Mouse (Mus musculus): ENCODE measurements around the gene Pcsk2.

Pcsk2 gene

DNA sequence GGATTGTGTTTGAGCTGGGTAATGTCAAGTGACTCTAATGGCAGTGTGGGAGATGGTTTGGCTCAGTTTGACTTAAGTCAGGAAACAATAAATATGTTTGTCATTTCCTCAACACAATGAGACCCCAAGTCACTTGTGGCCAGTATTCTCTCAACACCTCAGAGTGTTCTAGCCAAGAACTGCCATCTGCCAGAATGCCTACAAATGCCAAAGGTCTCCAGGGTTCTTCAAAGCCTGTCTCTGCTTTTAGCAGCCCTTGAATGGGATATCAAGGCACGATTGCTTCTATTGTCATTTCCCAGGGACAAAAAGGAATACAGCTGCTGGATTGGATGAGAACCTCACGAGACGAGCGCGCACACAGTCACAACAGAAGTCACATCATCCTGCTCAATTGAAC, 100.0 kb downstream of the Pcsk2 start:
- no peak for DNase-seq

DNA sequence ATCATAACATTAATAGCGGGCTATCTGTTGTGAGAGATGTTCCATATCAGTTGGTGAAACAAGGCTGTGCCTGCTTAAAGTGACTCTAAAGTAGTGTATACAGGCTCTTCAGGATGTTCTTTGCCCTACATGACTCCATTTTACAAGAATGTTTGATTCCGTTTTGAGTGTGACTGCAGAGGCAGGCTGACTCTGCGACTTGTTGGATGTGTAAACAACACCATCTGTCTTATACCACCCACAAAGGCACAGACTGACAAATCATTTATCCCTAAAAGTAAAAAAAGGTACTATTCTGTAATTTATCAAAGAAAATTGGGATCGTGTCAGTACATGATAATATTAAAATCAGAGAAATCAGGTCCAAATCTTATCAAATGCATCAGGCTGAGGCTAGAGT, 108.7 kb downstream of the Pcsk2 start:
- DNase-seq, result no peak

DNA sequence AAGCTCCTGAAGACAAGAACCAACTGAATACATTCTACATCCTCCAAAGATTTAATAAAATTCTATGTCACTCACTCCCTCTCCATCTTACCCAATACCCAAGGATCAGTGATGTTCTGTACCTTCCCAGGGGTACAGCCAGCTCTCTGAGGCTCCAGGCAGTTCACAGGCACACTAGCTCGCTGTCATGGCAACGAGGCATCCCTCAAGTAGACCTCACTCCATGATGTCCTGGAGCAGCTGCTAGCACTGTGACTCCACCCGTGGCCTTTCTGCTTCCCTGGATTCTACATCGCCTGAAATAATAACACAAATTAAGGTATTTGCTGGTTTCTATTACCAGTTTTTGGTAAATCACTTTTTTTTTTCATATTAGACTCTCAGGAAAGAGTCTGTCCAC, 111.0 kb downstream of the Pcsk2 start:
- no peak for DNase-seq

DNA sequence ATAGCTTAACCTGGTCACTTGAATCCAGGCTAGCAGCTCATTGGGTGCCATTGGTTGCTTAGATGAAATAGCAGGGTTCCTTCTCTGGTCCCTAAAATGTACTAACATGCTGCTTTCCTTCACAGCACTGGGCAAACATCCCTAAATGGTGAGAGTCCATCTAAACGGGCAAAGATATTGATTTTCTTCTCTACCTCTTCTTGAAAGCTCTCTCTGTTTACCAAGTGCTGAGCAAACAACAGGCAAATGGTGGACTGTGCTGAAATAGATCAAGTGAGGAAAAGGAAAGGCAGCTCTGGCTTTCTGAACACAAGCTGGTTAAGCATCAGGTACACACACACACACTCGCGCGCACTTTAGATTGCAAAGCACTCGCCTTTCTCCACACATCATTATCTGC, 120.8 kb downstream of the Pcsk2 start:
- DNase-seq, result no peak

DNA sequence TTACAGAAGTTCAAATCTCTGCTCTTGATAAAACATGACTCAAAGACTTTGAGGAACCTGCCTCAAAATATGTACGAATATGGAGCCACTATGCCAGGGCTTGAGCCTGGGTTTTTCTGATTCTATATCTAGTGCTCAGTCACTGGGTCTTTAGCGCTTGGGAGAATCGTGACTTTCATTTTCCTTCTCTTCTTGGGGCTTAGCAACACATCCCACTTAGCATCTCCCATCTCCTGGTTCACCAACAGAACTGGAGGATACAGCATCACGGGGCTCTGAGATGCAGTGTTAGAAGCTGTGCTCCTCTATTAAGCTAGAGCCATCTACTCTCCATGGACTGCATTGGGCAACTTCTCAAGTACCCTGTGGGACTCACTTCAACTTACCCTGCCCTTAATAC, 131.9 kb downstream of the Pcsk2 start:
- DNase-seq, result no peak

DNA sequence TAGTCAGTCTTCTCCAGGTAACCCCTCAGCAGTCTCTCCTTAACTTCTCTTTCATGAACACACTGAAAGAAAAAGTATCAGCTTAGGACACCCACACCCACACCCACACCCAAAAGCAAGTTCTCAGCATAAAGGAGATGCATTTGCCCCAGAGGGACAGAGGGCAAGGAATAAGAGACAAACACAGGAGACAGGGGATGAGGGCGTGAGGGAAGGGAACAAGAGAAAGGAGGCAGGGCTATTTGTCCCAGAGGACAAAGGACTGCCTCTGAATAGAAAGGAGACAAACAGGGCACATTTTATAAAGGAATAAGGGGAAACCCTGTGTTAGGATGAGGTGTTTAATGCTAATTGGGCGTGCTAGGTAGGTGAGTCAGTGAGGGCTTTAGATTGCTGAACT, 133.6 kb downstream of the Pcsk2 start:
- no peak for DNase-seq

DNA sequence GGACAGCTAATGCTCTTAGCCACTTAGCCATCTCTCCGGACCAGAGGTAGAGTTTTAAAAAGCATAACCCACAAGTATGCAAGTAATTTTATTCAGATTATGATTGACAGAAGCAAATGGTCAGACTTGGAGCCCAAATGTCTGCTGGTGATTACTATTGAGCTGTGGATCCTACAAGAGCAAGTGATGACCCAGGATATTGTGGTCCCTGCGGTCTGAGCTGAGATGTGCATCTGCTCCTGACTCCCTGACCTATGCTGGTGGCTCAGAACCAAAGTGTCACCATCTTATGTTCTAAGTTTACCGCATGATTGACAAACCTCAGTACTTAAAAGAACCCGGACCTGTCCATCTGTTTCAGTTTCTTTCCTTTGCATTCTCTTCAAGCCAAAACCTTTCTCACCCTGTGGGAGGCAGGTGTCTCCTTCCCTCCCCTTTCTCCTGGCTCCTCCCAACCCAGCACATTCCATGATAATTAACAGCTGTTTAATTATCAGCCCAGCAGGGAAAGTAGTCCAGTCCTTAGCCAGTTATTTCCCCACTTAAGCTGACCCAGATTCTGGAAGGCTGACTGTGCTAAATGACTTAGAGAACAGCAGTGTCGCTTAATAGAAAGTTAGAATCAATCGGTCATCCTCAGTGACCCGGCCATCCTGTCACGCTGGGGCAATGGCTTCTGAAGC, 136.1 kb downstream of the Pcsk2 start:
- DNase-seq, result peak; percentile 60 to 70

DNA sequence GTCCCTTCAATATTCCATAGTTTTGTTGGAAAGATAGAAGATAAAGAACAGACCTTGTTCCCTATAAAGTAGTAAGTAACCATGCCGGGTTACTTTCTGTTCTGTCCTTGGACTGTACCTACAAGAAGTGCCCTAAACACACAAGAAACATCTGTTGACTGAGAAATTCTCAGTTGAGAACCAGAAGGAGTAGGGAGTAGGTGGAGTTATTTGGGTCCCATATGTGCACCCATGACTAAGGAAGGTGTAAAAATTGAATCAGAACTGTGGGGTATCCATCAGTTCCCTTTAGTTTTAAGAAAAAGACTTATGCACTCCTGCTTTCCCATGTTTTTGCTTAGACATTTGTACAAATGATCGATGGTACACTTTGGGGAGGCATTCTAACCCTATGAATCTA, 137.6 kb downstream of the Pcsk2 start:
- DNase-seq, result no peak

DNA sequence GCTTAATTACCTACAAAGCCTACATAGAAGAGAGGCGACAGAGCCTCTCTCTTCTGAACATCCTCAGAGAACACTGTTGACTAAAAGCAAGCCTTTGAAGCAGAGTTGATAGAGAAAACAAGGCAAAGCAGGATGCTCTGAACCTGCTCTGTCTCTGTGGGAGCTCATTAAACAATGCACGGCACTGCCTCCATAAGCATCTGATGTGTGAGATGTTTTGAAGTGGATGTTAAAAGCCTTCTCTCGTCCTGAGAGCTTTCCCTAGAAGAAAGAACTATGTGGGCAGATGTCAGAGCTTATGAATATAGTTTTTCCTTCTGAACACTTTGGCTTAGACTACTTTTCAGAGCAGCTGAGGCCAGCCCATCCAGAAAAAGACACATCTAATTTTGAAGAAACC, 145.3 kb downstream of the Pcsk2 start:
- DNase-seq, result no peak

DNA sequence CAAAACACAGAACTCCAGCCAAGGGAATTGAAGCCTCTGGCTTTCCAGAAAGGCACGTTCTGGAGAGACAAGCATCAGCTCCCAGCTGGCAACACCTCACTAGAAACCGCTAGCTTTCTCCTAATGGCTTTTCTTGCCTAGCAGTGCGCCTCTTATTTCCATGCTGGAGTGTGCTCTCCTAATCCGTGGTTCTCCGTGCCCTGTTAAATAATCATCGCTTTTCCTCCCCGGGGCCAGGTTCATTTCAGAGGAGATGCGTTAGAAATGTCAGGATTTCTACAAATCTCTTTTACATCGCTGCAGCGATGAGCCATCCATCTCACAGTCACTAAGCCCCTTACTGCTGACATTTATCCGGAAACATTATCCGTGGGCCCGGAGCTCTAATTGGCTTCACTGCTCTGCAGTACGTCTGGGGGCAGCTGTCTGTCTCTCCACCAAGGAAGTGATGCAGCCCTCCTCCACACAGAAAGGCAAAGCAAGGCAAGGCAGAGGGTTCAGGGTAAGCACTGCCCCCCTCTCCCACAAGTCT, 150.1 kb downstream of the Pcsk2 start:
- no peak for DNase-seq

DNA sequence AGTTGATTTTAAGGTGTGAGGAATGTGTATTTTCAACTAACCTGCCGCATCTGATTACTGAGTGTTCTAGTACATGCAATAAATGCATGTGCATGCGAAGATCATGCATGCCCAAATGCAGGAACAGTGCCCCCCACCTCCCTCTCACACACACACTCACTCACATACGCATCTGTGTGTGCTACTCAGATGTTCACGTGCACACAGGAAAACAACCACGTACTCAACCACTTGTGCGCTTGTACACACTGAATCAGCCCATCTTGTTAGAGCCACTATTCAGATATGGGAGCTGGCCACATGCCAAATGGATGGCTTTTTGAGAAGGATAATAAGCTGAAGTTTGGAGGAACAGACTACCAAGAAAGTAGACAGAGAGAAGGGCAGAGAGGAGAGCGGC, 150.7 kb downstream of the Pcsk2 start:
- no peak for DNase-seq

DNA sequence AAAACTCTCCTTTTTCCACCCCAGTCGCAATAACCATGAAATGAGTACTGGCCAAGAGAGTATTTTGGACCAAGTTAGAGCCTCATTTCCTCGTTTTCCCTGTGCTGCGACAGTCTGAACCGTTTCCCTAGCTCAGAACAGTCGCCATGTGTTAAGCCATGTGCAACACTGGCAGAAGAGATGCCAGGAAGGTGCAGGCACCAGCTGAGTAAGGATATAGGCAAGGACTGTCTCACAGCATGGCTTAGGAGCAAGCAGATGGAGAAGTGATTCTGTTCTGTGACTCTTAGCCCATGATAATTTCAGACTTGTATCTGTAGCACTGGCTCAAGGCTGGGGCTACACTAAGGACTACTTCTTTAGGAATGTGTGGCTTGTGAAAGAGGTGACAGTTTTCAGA, 155.2 kb downstream of the Pcsk2 start:
- no peak for DNase-seq

DNA sequence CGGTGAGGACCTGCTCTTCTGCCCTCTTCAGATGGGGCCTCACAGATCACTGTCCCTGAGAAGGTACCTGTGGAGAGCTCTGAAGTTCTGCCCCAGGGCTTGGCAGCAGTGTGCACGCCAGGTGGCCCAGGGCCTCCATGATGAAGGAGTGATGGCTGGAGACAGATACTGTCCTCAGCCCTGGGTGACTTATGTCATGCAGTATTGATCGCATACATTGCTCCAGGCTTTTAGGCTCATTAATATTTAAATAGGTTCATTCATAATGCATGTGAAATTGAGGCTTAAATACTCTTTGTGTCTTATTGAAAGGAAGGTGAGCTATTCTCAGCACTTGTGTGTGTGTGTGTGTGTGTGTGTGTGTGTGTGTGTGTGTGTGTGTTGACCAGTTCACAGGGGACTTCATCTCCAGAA, 157.0 kb downstream of the Pcsk2 start:
- DNase-seq, result no peak

DNA sequence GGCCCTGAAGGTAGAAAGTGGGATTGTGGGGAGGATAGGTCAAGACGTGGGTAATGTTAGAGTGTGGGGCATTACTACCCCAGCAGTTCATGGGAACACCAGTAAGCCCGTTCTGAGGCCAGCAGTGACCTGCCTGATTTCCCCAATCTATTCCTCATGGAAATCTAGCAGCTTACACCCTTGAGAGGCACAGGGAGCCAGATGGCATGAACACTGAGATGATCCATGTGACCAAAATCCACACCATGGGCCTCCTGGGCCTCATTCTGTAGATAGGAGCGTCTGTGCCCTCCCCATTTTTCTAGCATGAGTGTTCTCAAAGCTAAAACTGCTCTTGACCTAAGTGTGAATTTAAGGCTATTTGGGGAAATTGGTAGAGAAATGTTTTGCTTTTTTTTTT, 162.2 kb downstream of the Pcsk2 start:
- no peak for DNase-seq

DNA sequence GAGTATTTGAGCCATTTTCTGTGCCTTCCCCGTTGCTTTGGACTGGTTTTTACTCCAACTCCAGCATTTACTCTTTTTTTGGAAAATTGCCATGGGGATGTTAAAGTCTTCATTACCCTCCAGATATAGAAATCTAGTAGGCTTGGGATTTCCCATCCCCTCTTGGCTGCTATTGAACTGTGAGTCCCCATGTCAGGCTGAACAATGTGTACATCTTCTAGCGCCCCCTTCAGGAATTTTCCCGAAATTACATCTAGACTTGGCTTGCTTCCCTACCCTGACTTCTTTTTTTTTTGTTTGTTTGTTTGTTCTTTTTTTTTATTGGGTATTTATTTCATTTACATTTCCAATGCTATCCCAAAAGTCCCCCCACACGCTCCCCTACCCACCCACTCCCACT, 163.3 kb downstream of the Pcsk2 start:
- peak in 1 of 2 experiments; percentile 4 for DNase-seq

DNA sequence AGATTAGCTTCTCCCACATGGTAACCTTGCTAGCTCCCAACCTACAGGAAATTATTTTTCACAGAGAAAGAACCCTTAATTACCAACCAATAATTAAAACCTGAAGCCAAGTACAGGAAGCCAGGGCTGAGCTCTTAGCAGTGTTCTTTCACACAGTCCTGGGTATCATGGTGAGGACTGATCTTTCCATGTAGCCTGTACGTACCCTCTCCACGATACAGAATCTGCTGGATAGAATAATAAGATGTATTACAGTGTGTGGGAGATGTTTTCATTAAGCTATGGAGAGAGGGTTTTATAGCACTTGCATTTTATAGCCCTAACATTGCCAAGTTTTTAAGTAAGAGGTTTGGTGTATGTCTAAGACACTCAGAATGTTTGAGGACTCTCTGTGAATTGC, 164.0 kb downstream of the Pcsk2 start:
- no peak for DNase-seq

DNA sequence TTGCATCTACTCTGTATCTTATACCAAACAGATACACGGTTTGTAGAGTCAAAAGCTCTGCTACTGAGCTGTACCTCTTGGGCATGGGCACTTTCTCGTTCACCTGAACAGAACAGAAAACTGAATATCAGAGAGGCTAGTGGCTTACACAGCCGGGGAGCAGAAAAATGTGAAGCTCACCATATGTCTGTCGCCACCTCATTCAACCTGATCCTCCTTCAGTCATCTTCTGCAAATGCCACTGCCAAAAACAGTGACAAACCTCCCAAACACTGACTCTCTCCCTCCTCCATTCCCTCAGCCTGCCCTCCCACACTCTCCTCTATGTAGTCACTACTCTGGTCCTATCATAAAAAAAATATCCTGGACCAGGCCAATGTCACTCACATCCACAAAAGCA, 165.9 kb downstream of the Pcsk2 start:
- DNase-seq, result no peak

DNA sequence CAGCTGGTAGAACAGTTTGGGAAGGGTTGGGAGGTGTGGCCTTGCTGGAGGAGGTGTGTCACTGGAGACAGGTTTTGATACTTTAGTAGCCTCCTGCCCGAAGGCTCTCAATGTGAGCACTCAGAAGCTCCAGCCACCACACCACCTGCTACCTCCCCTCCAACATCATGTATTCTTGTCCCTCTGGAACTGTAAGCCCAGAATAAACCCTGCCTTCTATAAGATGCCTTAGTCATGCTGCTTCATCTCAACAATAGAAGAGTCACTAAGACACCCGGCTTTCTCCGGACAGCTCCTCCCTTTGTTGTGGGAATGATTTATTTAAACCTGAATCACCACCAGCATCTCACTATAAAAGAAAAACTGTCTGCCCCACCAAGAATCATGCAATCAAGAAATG, 166.9 kb downstream of the Pcsk2 start:
- no peak for DNase-seq

DNA sequence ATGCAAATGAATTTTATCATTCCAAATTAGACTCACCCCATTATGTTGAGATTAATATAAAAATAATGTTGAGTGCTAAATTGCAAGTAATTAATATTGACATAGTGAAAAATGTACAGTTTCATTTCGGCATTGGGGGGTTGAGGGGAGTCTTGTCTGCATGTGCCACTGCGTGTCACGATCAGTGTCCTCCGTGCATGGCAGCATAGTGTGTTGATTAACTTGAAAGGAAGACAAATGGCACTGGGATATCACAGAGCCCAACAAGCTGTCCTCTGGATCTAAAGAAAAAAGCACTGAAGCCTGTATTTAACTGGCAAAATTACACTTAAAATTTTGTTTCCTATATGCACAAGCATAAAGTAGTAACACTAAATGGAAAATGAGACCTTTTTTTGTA, 167.9 kb downstream of the Pcsk2 start:
- DNase-seq, result no peak

DNA sequence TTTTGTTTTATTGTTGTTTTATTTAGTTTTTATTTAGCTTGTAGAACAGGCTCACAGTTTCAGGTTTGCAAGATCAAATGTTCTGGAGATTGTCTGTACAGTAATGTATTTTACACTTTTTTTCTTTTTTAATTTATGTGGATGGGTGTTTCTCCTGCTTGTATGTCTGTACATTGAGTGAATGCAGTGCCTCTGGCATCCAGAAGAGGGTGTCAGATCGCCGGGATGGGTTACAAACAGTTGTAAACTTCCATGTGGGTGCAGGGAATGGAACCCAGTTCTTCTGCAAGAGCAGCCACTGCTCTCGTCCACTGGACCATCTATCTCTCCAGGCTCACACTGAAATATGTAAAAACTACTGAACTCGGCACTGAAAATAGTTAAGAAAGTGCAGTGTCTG, 169.2 kb downstream of the Pcsk2 start:
- no peak for DNase-seq

DNA sequence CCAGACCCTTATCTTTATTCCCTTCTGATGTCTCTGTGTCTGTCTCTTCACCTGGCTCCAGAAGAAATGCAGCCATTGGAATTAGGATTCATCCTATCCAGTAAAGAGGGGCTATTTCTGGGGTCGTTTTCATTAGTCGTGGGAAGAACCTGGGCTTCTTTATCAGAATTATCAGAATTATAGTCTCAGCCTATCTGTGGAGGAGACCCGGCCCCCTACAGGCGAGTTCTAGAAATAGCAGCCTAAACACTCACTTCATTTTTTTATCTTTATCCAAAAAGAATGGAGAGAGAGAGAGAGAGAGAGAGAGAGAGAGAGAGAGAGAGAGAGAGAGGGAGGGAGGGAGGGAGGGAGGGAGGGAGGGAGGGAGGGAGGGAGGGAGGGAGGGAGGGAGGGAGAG, 177.3 kb downstream of the Pcsk2 start:
- peak in 1 of 2 experiments; percentile 42 for DNase-seq

DNA sequence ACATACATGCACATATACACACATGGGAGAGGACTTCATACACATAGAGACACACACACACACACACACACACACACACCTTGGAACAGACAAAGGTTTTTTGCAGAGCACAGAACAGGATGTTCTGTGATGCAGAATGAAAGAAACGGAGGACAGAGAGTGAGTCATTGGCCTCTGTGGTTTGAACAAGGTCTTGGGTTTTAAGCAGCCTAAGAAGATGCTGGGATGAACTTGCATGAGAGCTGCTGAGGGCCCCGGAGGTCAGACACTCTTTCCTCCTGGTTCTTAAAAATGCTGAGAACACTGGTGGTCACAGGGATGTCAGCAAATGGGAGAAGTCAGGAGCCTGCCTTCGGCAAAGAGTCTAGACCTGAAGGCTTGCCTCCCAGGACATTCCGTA, 178.1 kb downstream of the Pcsk2 start:
- no peak for DNase-seq

DNA sequence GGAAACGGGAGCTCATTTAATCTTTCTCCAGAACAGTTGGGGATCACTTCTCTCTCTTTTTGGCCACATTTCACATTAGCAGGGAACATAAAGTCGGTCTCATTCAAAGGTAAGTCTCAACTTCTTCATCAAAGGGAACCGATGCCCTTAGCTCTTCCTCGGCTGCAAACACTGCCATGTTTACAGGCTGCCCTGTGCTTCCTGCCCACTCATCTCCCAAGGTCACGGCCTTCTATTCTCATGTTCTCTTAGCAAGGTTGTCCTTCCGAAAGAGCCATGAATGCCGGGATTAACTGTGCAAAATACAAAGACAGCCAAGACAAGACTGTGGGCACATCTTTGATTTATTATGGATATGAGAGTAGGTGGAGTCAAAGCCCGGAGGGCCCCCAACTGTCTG, 178.8 kb downstream of the Pcsk2 start:
- DNase-seq, result no peak

DNA sequence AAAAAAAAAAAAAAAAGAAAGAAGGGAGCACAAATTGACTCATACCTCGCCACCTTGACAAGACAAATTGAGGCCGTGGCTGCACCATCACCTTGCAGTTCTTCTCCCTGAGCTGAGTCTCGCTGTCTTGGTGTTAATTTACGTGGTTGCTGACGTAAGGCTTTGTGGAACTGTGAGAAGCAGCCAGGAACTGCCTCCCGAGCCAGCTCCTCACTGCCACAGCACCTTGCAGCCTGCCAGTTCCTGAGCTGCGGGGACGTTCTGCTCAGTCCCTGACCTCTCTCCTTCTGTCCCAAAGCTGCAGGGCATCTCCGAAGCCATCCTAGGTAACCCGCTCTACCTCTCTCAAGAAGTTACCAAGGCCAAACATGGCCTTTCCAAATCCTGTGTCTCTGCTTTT, 186.5 kb downstream of the Pcsk2 start:
- DNase-seq, result no peak

DNA sequence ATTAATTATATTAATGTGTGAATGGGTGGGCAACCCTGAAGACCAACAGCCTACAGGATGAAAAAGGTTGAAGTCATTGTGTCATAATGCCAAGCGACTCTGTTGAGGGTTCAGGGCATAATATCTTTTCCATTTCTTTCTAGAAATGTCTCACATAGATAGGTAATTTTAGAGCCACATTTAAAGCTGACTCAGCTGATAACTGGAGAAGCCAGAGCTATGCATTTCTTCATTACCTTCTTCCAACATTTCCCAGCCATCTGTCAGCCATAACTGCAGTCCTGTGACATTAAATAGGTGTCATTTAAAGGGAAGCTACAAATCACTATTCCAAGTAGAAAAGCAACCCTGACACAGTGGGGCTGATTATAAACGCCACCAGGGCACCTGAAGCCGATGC, 189.5 kb downstream of the Pcsk2 start:
- no peak for DNase-seq
